Mouse (Mus musculus): ENCODE measurements around the gene Rad9a. TPM values are rescaled to one million over a fixed set of nuclear protein-coding genes. Genes with fewer than 3 reads are reported as not detected.

Gene Rad9a
- total and polyA plus RNA-seq, 3 experiments: 21.3 to 37.9 TPM; not detected in 1

DNA sequence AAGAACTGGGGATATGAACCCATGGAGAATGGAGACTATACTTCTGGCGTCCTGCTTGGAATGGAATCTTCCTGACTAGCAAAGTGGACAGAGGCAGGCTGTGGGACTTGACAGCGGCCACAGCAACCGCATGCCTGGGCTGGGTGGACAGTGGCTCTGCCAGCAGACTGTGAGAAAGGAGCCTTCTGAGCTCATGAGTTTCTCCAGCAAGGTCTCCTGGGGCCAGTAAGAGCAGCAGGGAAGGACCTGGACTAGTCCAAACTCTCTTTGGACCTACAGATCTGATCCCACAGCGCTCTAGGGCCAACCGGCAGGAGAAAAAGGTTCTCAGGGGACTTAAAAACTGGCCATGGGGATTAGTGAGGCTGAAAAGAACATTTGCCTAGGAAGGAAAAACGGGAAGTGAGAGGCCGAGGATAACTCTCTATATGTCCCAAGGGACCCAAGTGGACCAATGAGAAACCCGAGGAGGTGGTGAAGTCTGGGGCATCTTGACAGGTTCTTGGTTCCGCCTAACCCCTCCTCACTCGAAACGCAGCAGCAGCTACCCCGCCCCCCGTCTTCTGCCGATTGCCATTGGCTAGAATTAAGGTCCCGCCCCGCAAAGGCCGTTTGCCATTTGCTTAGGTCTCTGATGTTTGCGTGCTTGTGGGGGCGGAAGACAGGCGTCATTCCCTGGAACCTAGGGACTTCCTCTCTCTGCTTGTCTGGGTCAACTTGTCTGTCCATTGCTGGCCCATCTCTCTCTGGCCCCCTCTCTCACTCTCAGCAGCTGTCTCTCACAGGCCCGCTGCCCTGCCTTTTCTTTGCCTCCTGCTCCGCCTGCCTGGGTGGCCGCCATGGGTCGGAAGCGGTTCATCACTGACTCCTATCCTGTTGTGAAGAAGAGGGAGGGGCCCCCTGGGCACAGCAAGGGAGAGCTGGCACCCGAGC is 30.1 kb upstream of the Rad9a start, which contains the start of gene Pold4 (continued):
- TF ChIP-seq ETS1 (IDR thresholded peaks at IDR 0.05; ENCODE audit: low read depth, low read length) (no peak), TBP (IDR thresholded peaks at IDR 0.05; ENCODE audit: low read depth, low read length) (peak; percentile 91), USF2 (IDR thresholded peaks at IDR 0.05; ENCODE audit: borderline replicate concordance in 1 of 2, insufficient read depth in 1 of 2, low read depth in 1 of 2, low read length in 2 of 2) (no peak), MYB (IDR thresholded peaks at IDR 0.05; ENCODE audit: low read depth, low read length) (no peak), CHD2 (IDR thresholded peaks at IDR 0.05; ENCODE audit: low read length) (peak; percentile 65), NELFE (IDR thresholded peaks at IDR 0.05; ENCODE audit: low read depth, low read length) (peak; percentile 83), SIN3A (IDR thresholded peaks at IDR 0.05; ENCODE audit: low read length) (peak; percentile 71), MAFK (IDR thresholded peaks at IDR 0.05; ENCODE audit: borderline replicate concordance, low read depth, low read length) (no peak), CHD1 (IDR thresholded peaks at IDR 0.05; ENCODE audit: low read depth, low read length) (no peak), ELF1 (IDR thresholded peaks at IDR 0.05; ENCODE audit: low read depth, low read length) (peak; percentile 86), POLR2A (IDR thresholded peaks at IDR 0.05; ENCODE audit: control insufficient read depth in 1 of 2, insufficient read depth in 1 of 2, low read depth in 1 of 2, low read length in 2 of 2, poor library complexity in 1 of 2) (peak; percentile 19 to 80; a peak in 3 of 4 replicates), ZMIZ1 (IDR thresholded peaks at IDR 0.05; ENCODE audit: low read depth, low read length) (peak; percentile 83; the same call in 1 of the 2 replicates), CTCF (IDR thresholded peaks at IDR 0.05 in 2 of 3, conservative IDR thresholded peaks at IDR 0.05 in 1 of 3; ENCODE audit: control insufficient read depth in 1 of 3, insufficient read depth in 1 of 3, low read depth in 2 of 3, low read length in 3 of 3, poor library complexity in 1 of 3, severe bottlenecking in 1 of 3) (no peak), ZC3H11A (IDR thresholded peaks at IDR 0.05; ENCODE audit: low read depth, low read length) (no peak), RAD21 (IDR thresholded peaks at IDR 0.05; ENCODE audit: low read depth, low read length) (no peak), MAX (IDR thresholded peaks at IDR 0.05; ENCODE audit: low read length) (peak; percentile 63), SMC3 (IDR thresholded peaks at IDR 0.05; ENCODE audit: low read depth, low read length) (no peak), E2F4 (IDR thresholded peaks at IDR 0.05; ENCODE audit: borderline replicate concordance, low read depth, low read length) (0 out of 2 replicates have a peak, but pooled peaks have one; percentile 37), KAT2A (conservative IDR thresholded peaks at IDR 0.05; ENCODE audit: low read depth, low read length) (peak; percentile 52), USF1 (IDR thresholded peaks at IDR 0.05; ENCODE audit: low read depth, low read length) (0 out of 2 replicates have a peak, but pooled peaks have one; percentile 12), UBTF (IDR thresholded peaks at IDR 0.05; ENCODE audit: borderline replicate concordance, insufficient read depth, low read depth, low read length) (no peak), MEF2A (IDR thresholded peaks at IDR 0.05; ENCODE audit: extremely low read depth, insufficient replicate concordance, low read depth, low read length, poor library complexity, severe bottlenecking) (no peak), NRF1 (IDR thresholded peaks at IDR 0.05; ENCODE audit: insufficient read depth, low read depth, low read length, poor library complexity, severe bottlenecking) (peak; percentile 19; the same call in 1 of the 2 replicates)
